Mouse (Mus musculus) G1E (cell line): ENCODE measurements around the gene Agfg2. TPM values are rescaled to one million over a fixed set of nuclear protein-coding genes. Genes with fewer than 3 reads are reported as not detected.

Experiments used
- ATAC-seq: 2 replicates; pipeline ENCODE4 v1.8.0; 2016; ENCODE audit warnings: mild to moderate bottlenecking; ENCODE audit not compliant: insufficient number of reproducible peaks, poor library complexity, low FRiP score, severe bottlenecking; ENCODE audit errors: extremely low read depth
- DNase-seq: peaks from one replicate; pipeline ENCODE4 v3.0.0; 2012; ENCODE audit warnings: low spot score
- H3K27me3 ChIP-seq: 2 replicates; pipeline ENCODE4 v1.6.1; 2012; ENCODE audit warnings: mild to moderate bottlenecking, low read length, inconsistent platforms; ENCODE audit not compliant: insufficient read depth
- H3K36me3 ChIP-seq: replicated peaks from 2 replicates; pipeline ENCODE3; 2012; ENCODE audit warnings: mild to moderate bottlenecking, inconsistent platforms
- H3K4me1 ChIP-seq: 2 replicates; pipeline ENCODE4 v1.6.1; 2012; ENCODE audit warnings: low read depth, low read length, inconsistent platforms, mixed read lengths; ENCODE audit not compliant: insufficient read depth
- H3K4me3 ChIP-seq: 2 replicates; pipeline ENCODE4 v1.5.1; 2012; ENCODE audit warnings: low read depth, mild to moderate bottlenecking, inconsistent platforms, low read length, moderate library complexity, mixed read lengths
- H3K9me3 ChIP-seq: replicated peaks from 2 replicates; pipeline ENCODE4 v1.6.1; 2012; ENCODE audit warnings: inconsistent platforms
- CTCF ChIP-seq: IDR thresholded peaks from 2 replicates; pipeline ENCODE4 v1.5.1; 2012; ENCODE audit warnings: low read depth, low read length, inconsistent platforms, mixed read lengths
- GATA1 ChIP-seq: IDR thresholded peaks from 2 replicates; pipeline ENCODE4 v1.6.1; 2012; ENCODE audit warnings: borderline replicate concordance, low read length, inconsistent platforms, mixed read lengths
- GATA2 ChIP-seq: IDR thresholded peaks from 2 replicates; pipeline ENCODE4 v1.6.1; 2012; ENCODE audit warnings: low read depth, low read length, inconsistent platforms, borderline replicate concordance
- POLR2AphosphoS5 ChIP-seq: IDR thresholded peaks from 2 replicates; pipeline ENCODE4 v1.6.1; 2012; ENCODE audit warnings: low read depth, low read length, inconsistent platforms; ENCODE audit not compliant: insufficient replicate concordance
- TAL1 ChIP-seq: conservative IDR thresholded peaks from 2 replicates; pipeline ENCODE4 v1.6.1; 2012; ENCODE audit warnings: low read depth, low read length, inconsistent platforms, mixed read lengths
- polyA plus RNA-seq: library from polyadenylated mRNA; stranded (reverse); fragments of >175 nt; gene quantifications from 2 replicates; pipeline ENCODE4 v1.2.3, GENCODE M21; 2012
- total RNA-seq, 2 experiments: library from RNA; stranded (forward) in 1 of 2; stranded (reverse) in 1 of 2; fragments of 200-1000 nt in 1 of 2; fragments of >200 nt in 1 of 2; fragmentation: Nextera tagmentation in 1 of 2; gene quantifications; 2 replicates each; pipeline ENCODE4 v1.2.3; 2014 to 2017

The Agfg2 gene
- total and polyA plus RNA-seq, 3 experiments = 26.1 to 102 (median 47.1) TPM

- TF ChIP-seq CTCF = peak; percentile 48
- no peak for TF ChIP-seq TAL1
- peaks cover 25% of the 10 kb centered on the region for H3K4me1 ChIP-seq
- DNase-seq (peak; percentile 65), ATAC-seq (0 out of 2 replicates have a peak, but pooled peaks have one; percentile 34)
- H3K4me3 ChIP-seq = no peak overlapping the region
- no peaks in the 10 kb centered on the region for H3K27me3 ChIP-seq
- H3K36me3 ChIP-seq = peaks cover 95% of the 10 kb centered on the region
- no peaks in the 10 kb centered on the region for H3K9me3 ChIP-seq
Observed at GRCm38 (mm10) chr5:137656977-137657376, 27.5 kb downstream of the Agfg2 start.

GRCm38 (mm10) chr5:137654746-137655145, 29.8 kb downstream of the Agfg2 start:
- Histone ChIP-seq H3K4me1 (peaks cover 46% of the 10 kb centered on the region), H3K36me3 (peaks cover 86% of the 10 kb centered on the region), H3K9me3 (no peaks in the 10 kb centered on the region), H3K4me3 (no peak overlapping the region), H3K27me3 (no peaks in the 10 kb centered on the region)
- TF ChIP-seq GATA2 (no peak), CTCF (peak; percentile 33)
- no peak for ATAC-seq
- DNase-seq = no peak

- TF ChIP-seq GATA2 (no peak), CTCF (no peak), POLR2AphosphoS5 (no peak), TAL1 (no peak), GATA1 (no peak)
Observed at GRCm38 (mm10) chr5:137653366-137653765, 31.2 kb downstream of the Agfg2 start.

GRCm38 (mm10) chr5:137652474-137652873, 32.1 kb downstream of the Agfg2 start:
- H3K36me3 ChIP-seq = peaks cover 65% of the 10 kb centered on the region
- TF ChIP-seq POLR2AphosphoS5 (no peak), TAL1 (no peak), GATA2 (no peak), CTCF (peak; percentile 70), GATA1 (no peak)
- no peaks in the 10 kb centered on the region for H3K27me3 ChIP-seq
- ATAC-seq (no peak; the same call in 1 of the 2 replicates), DNase-seq (no peak)
- H3K4me1 ChIP-seq = peaks cover 67% of the 10 kb centered on the region
- no peak overlapping the region for H3K4me3 ChIP-seq
- no peaks in the 10 kb centered on the region for H3K9me3 ChIP-seq

More at GRCm38 (mm10) chr5:137653366-137653765, 31.2 kb downstream of the Agfg2 start:
- peaks cover 60% of the 10 kb centered on the region for H3K4me1 ChIP-seq
- H3K36me3 ChIP-seq = peaks cover 74% of the 10 kb centered on the region
- ATAC-seq (no peak), DNase-seq (no peak)
- no peaks in the 10 kb centered on the region for H3K27me3 ChIP-seq
- no peaks in the 10 kb centered on the region for H3K9me3 ChIP-seq
- no peak overlapping the region for H3K4me3 ChIP-seq

DNA sequence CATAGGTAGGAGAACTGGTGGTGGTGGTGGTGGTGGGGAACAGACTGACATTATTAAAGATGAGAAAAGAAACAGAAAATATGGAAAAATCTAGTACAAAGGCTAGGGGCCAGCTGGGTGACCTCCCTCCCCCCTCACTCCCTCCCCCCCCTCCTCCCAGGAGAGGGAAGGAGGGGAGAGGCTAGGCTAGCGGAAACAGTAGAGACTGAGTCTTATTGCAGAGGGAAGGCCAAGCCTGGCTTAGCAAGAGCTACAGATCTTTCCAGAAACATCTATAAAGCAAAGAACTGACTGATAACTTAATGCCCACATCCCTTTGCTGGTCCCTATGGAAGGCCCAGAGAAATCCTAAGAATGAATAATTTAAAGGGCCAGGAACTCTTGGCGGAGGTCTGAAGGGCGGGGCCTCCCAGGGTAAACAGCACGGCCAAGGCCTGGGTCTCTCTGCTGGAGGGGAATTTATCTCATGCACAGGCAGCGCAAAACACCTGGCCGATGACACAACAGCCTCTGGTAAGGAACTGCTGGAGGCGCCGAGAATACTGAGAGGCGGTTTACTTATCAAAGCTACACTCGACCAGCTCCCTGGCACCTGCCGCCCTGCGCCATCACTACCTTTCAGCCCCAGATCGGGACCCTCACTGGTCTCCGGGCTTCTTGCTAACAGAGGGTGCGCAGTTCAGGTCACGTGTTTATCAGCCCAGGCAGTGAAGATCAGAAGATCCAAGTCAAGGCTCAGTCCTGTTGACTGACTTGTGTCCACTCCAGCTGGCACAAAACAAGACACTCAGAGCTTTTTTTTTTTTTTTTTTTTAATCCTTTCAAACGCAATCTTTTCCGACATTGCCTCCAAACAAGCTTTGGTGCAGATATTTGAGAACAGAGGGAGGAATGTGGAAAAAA, 34.6 kb downstream of the Agfg2 start:
- TF ChIP-seq POLR2AphosphoS5 (no peak), GATA1 (no peak), TAL1 (no peak), CTCF (no peak), GATA2 (no peak)

GRCm38 (mm10) chr5:137649251-137649650, 35.3 kb downstream of the Agfg2 start:
- H3K27me3 ChIP-seq = peaks cover 3% of the 10 kb centered on the region; the same call in 1 of the 2 replicates
- H3K9me3 ChIP-seq = peaks cover 4% of the 10 kb centered on the region; the same call in 1 of the 2 replicates
- peaks cover 85% of the 10 kb centered on the region for H3K4me1 ChIP-seq
- no peak overlapping the region for H3K4me3 ChIP-seq
- ATAC-seq = no peak
- TF ChIP-seq TAL1 (no peak), POLR2AphosphoS5 (no peak), GATA2 (no peak), CTCF (no peak), GATA1 (no peak)
- DNase-seq = no peak
- peaks cover 36% of the 10 kb centered on the region for H3K36me3 ChIP-seq

More for the DNA sequence above, 34.6 kb downstream of the Agfg2 start:
- Histone ChIP-seq H3K4me3 (peak overlapping the region; percentile 53; the same call in 1 of the 2 replicates), H3K36me3 (peaks cover 43% of the 10 kb centered on the region), H3K27me3 (peaks cover 3% of the 10 kb centered on the region; the same call in 1 of the 2 replicates), H3K9me3 (peaks cover 4% of the 10 kb centered on the region; the same call in 1 of the 2 replicates), H3K4me1 (peaks cover 84% of the 10 kb centered on the region)
- peak; percentile 55; the same call in 1 of the 2 replicates for ATAC-seq
- DNase-seq = peak; percentile 66
